Mouse (Mus musculus) skeletal muscle tissue, adult 2 months (tissue): ENCODE measurements around the gene Slain2.
"Not testable (repeated sequence)": the region's sequence is repeated elsewhere in the genome, so short reads cannot be mapped to it uniquely, and the experiment has no call there.

Experiments used
- DNase-seq: peaks from one replicate; pipeline ENCODE4 v3.0.0-alpha.2; 2012; ENCODE audit warnings: low read depth, low spot score

Slain2 gene

DNA sequence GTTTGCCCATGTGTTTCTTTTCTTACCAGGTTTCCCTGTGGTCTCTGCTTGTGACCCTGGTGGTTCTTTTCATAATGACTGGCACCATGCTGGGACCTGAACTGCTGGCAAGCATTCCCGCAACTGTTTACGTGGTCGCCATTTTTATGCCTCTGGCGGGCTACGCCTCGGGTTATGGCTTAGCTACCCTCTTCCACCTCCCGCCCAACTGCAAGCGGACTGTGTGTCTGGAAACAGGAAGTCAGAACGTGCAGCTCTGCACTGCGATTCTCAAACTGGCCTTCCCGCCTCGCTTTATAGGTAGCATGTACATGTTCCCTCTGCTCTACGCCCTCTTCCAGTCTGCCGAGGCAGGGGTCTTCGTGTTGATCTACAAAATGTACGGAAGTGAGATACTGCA lies 97.7 kb downstream of the Slain2 start:
- not testable (repeated sequence) for DNase-seq

DNA sequence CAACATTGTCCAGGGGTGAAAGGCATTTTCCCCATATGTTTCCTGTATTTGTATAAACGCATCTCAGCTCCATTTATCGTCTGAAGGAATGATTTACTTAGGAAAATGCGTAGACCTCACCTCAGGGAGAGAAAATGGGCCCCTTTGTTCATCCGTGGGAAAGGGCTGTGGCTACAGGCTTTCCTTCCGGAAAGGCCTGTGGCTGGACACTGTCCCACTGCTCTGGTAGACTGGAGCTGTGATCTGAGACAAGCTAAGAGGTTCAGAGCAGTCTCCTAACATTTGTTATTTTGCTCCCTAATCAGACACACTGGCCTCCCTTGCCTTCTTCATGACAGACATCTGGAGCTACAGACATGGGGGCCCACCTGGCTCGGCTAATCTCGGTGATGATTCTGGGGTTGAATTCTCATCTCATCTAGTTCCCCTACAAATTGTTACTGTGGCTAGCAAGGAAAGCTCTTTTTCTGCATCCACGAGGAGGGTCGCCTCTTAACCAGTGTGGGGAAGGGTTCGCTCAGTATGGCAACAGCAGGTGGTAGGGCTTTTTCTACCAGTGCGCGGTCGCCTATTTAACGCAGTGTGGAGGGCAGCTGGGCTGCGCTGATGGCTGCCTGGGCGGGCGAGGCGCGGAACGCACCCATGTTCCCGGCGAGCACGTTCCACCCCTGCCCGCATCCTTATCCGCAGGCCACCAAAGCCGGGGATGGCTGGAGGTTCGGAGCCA lies 98.9 kb downstream of the Slain2 start:
- DNase-seq, result not testable (repeated sequence)

DNA sequence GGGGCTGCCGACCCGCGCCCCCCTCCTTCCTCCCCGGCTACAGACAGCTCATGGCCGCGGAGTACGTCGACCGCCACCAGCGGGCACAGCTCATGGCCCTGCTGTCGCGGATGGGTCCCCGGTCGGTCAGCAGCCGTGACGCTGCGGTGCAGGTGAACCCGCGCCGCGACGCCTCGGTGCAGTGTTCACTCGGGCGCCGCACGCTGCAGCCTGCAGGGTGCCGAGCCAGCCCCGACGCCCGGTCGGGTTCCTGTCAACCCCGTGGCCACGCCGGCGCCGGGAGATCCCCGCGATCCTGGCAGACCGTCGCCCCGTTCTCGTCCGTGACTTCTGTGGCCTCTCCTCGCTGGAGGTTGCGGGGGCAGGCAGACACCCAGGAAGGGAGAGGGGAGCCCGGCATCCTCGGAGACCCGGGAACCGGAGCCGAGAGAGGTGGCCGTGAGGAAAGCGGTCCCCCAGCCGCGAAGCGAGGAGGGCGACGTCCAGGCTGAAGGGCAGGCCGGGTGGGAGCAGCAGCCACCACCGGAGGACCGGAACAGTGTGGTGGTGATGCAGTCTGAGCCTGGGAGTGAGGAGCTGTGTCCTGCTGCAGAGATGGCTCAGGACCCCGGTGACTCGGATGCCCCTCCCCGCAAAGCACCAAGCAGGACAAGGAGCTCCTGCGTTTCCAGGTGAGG lies 99.6 kb downstream of the Slain2 start:
- DNase-seq, result not testable (repeated sequence)

DNA sequence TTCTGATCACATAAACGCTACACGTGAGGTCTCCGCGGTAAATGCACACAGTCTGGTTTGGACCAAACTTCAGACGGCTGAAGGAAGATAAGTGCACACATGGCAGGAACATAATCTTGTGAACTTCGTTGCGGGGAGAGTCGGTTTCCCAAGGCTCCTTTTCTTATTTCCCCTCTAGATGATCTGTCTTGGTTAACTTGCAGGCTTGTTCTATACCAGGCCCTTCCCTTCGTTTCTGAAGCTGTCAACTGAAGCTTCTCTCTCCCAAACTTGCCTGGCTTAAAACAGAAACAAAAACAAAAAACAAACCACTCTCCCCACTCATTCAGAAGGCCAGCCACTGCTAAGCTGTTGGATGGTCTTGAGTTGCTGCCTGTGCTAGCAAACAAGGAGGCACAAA lies 100.6 kb downstream of the Slain2 start:
- DNase-seq, result no peak

DNA sequence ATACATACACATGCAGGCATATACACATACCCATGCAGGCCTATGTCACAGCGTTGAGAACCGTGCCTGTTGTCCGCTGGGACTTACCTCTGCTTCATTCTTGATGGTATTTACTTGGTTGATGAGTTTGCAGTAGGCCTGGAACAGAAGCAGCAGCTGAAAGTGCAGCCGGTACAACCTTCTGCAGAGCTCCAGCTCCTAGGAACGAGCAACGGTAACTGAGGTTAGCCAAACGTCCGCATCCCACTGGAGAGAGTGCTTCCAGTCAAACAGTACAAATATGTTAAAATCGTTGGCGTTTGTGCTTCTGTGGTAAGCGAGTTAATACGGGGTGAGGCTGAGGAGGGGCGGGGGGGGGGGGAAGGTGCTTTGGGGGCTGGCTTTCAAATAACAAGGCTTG lies 109.7 kb downstream of the Slain2 start:
- no peak for DNase-seq
